Mouse (Mus musculus) E14TG2a.4 (cell line): ENCODE results near the gene Bmp15.

Experiments used
- CTCF ChIP-seq: conservative IDR thresholded peaks from 2 replicates; pipeline ENCODE4 v1.5.1; 2014; ENCODE audit warnings: low read length
- NANOG ChIP-seq: IDR thresholded peaks from 2 replicates; pipeline ENCODE4 v1.6.1; 2014; ENCODE audit warnings: borderline replicate concordance, low read length, mixed read lengths
- POU5F1 ChIP-seq: IDR thresholded peaks from 2 replicates; pipeline ENCODE4 v1.6.1; 2014; ENCODE audit warnings: low read length, borderline replicate concordance

DNA sequence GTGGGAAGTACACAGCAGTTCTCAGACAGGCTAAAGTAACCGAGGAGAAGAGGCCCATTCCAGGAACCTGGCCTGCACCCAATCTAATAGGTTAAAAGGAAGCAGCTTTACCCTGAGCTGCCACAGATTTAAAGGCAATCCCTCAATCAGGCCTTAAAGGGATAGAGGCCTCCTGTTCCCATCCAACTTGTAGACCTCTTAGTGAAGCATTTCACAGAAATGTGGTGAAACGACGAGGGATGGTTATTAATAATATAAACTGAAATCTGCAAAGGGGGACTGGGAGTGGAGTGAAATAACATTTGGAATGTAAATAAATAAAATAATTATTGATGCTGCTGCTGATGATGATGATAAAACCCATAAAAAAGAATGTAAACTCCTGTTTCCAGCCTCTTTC, at the start of gene Bmp15:
- TF ChIP-seq CTCF (no peak), POU5F1 (no peak), NANOG (no peak)
